Mouse (Mus musculus) heart, embryonic 13.5 days (tissue): Measurements from ENCODE around the gene Gm8229. TPM values are rescaled to one million over a fixed set of nuclear protein-coding genes. Genes with fewer than 3 reads are reported as not detected.
"Not testable (repeated sequence)": the region's sequence is repeated elsewhere in the genome, so short reads cannot be mapped to it uniquely, and the experiment has no call there.

Experiments used
- ATAC-seq: fragments of 200-750 bp; cut with Nextera tagmentation; 2 replicates; pipeline ENCODE4 v1.8.0; 2017; ENCODE audit warnings: moderate TSS enrichment; ENCODE audit not compliant: insufficient number of reproducible peaks, low FRiP score, low TSS enrichment; ENCODE audit errors: extremely low read depth
- H3K27ac ChIP-seq: fragments of 300-500 bp; sonication (generic); replicated peaks from 2 replicates; pipeline ENCODE4 v1.5.1; 2015; ENCODE audit warnings: moderate library complexity, mild to moderate bottlenecking, inconsistent platforms
- H3K27me3 ChIP-seq: fragments of 300-500 bp; sonication (generic); replicated peaks from 2 replicates; pipeline ENCODE4 v1.6.1; 2015; ENCODE audit warnings: mild to moderate bottlenecking, inconsistent platforms
- H3K36me3 ChIP-seq: fragments of 300-500 bp; sonication (generic); 2 replicates; pipeline ENCODE4 v1.6.1; 2015; ENCODE audit warnings: mild to moderate bottlenecking, inconsistent platforms
- H3K4me1 ChIP-seq: fragments of 300-500 bp; sonication (generic); 2 replicates; pipeline ENCODE4 v1.6.1; 2015; ENCODE audit warnings: inconsistent platforms
- H3K4me2 ChIP-seq: fragments of 300-500 bp; sonication (generic); 2 replicates; pipeline ENCODE4 v1.6.1; 2015; ENCODE audit warnings: inconsistent platforms, mild to moderate bottlenecking, moderate library complexity
- H3K4me3 ChIP-seq: fragments of 300-500 bp; sonication (generic); 2 replicates; pipeline ENCODE4 v1.5.1; 2015; ENCODE audit warnings: moderate library complexity, mild to moderate bottlenecking, inconsistent platforms
- H3K9ac ChIP-seq: fragments of 300-500 bp; sonication (generic); 2 replicates; pipeline ENCODE4 v1.6.1; 2015; ENCODE audit warnings: inconsistent platforms, mild to moderate bottlenecking, moderate library complexity
- H3K9me3 ChIP-seq: fragments of 300-500 bp; sonication (generic); 2 replicates; pipeline ENCODE4 v1.6.1; 2016; ENCODE audit warnings: inconsistent platforms
- WGBS: fragments of 180-500 bp; shearing (Covaris S2); methylation state at CpG from one replicate; pipeline ENCODE4 v1.1.7; 2015; ENCODE audit warnings: mixed read lengths; 5-methylcytosine and 5-hydroxymethylcytosine counted together
- polyA plus RNA-seq: library from polyadenylated mRNA; unstranded; fragments of >200 nt; fragmentation: Nextera tagmentation; extraction: Ambion mirVana; gene quantifications from 2 replicates; pipeline ENCODE4 v1.2.1, GENCODE M21; 2015

The Gm8229 gene
- polyA plus RNA-seq = not detected in 2 replicates

GRCm38 (mm10) chr14:44365057-44365456, at the start of gene Gm8229:
Gene Gm8229 (plus strand): TSS chr14:44365357.
- not testable (repeated sequence) for H3K27ac ChIP-seq, H3K4me3 ChIP-seq, H3K9me3 ChIP-seq, ATAC-seq, H3K27me3 ChIP-seq, H3K9ac ChIP-seq, H3K4me2 ChIP-seq, H3K36me3 ChIP-seq, H3K4me1 ChIP-seq
- WGBS = 79% methylated on average over 4 of the region's 4 CpGs

GRCm38 (mm10) chr14:44338484-44338883, 26.7 kb upstream of the Gm8229 start, which contains the start of gene Gm5930:
Gene Gm5930 (minus strand): TSS chr14:44338584.
- not testable (repeated sequence) for H3K9me3 ChIP-seq, H3K4me2 ChIP-seq, H3K4me1 ChIP-seq, H3K4me3 ChIP-seq, H3K27me3 ChIP-seq, H3K27ac ChIP-seq, ATAC-seq, H3K9ac ChIP-seq, H3K36me3 ChIP-seq
- WGBS = no CpG with 5 or more reads among the region's 2 CpGs

- not testable (repeated sequence) for H3K9me3 ChIP-seq, H3K4me2 ChIP-seq, H3K27me3 ChIP-seq, H3K4me1 ChIP-seq, H3K36me3 ChIP-seq, H3K27ac ChIP-seq, H3K9ac ChIP-seq, ATAC-seq, H3K4me3 ChIP-seq
- WGBS = 24% methylated on average over 2 of the region's 2 CpGs
Observed at GRCm38 (mm10) chr14:44361416-44361815, 3.7 kb upstream of the Gm8229 start.

- H3K9me3 ChIP-seq, H3K27me3 ChIP-seq, H3K4me2 ChIP-seq, H3K4me1 ChIP-seq, H3K4me3 ChIP-seq, H3K27ac ChIP-seq, H3K36me3 ChIP-seq, ATAC-seq, H3K9ac ChIP-seq: not testable (repeated sequence)
Observed at GRCm38 (mm10) chr14:44362301-44362700, 2.9 kb upstream of the Gm8229 start.

GRCm38 (mm10) chr14:44384233-44384632, 19.1 kb downstream of the Gm8229 start:
- not testable (repeated sequence) for H3K27me3 ChIP-seq, H3K4me2 ChIP-seq, ATAC-seq, H3K9me3 ChIP-seq, H3K27ac ChIP-seq, H3K9ac ChIP-seq, H3K4me1 ChIP-seq, H3K36me3 ChIP-seq, H3K4me3 ChIP-seq
- WGBS = 65% methylated on average over 4 of the region's 4 CpGs

GRCm38 (mm10) chr14:44410588-44410987, 45.4 kb downstream of the Gm8229 start, which contains the start of gene Gm3371:
Gene Gm3371 (minus strand): TSS chr14:44410688.
- not testable (repeated sequence) for H3K4me3 ChIP-seq, H3K4me2 ChIP-seq, H3K9me3 ChIP-seq, H3K4me1 ChIP-seq, H3K27me3 ChIP-seq, H3K27ac ChIP-seq, H3K36me3 ChIP-seq, H3K9ac ChIP-seq, ATAC-seq
- no CpG with 5 or more reads among the region's 2 CpGs for WGBS

Other genes with a start within 250 kb of the Gm8229 start
- not detected in 2 replicates for gene Gm3327, start 241.5 kb upstream of the Gm8229 start, polyA plus RNA-seq
- not detected in 2 replicates for gene Gm8212, start 167.7 kb upstream of the Gm8229 start, polyA plus RNA-seq
- gene 4930503E14Rik, start 152.1 kb upstream of the Gm8229 start, polyA plus RNA-seq = not detected in 2 replicates
- not detected in 2 replicates for gene Gm8220, start 79.8 kb upstream of the Gm8229 start, polyA plus RNA-seq
- gene Gm5930, start 26.8 kb upstream of the Gm8229 start, polyA plus RNA-seq = not detected in 2 replicates
- not detected in 2 replicates for gene Gm3371, start 45.3 kb downstream of the Gm8229 start, polyA plus RNA-seq
- gene Gm8232, start 68.3 kb downstream of the Gm8229 start, polyA plus RNA-seq = not detected in 2 replicates
- not detected in 2 replicates for gene BC061237, start 127.1 kb downstream of the Gm8229 start, polyA plus RNA-seq
- not detected in 2 replicates for gene Gm17093, start 152.9 kb downstream of the Gm8229 start, polyA plus RNA-seq
- gene Gm8247, start 217.8 kb downstream of the Gm8229 start, polyA plus RNA-seq = not detected in 2 replicates